Mouse (Mus musculus) limb, embryonic 14.5 days (tissue): ENCODE measurements around the gene Klhl34. TPM values are rescaled to one million over a fixed set of nuclear protein-coding genes. Genes with fewer than 3 reads are reported as not detected.

Experiments used
- ATAC-seq: fragments of 200-750 bp; cut with Nextera tagmentation; 2 replicates; pipeline ENCODE4 v1.8.0; 2017; ENCODE audit warnings: low read depth, moderate number of reproducible peaks, moderate TSS enrichment; ENCODE audit not compliant: low FRiP score
- DNase-seq: peaks from one replicate; pipeline ENCODE4 v3.0.0-alpha.2; 2015; ENCODE audit warnings: low spot score
- H3K27ac ChIP-seq: fragments of 300-500 bp; sonication (generic); replicated peaks from 2 replicates; pipeline ENCODE4 v1.5.1; 2014; ENCODE audit warnings: low read depth, mild to moderate bottlenecking, low read length, moderate library complexity, mixed read lengths
- H3K27me3 ChIP-seq: fragments of 300-500 bp; sonication (generic); 2 replicates; pipeline ENCODE4 v1.6.1; 2014; ENCODE audit warnings: low read length, mixed read lengths; ENCODE audit not compliant: control insufficient read depth, insufficient read depth
- H3K36me3 ChIP-seq: fragments of 300-500 bp; sonication (generic); 2 replicates; pipeline ENCODE4 v1.6.1; 2014; ENCODE audit warnings: mild to moderate bottlenecking, low read length, moderate library complexity, mixed read lengths; ENCODE audit not compliant: control insufficient read depth, insufficient read depth
- H3K4me1 ChIP-seq: fragments of 300-500 bp; sonication (generic); 2 replicates; pipeline ENCODE4 v1.6.1; 2014; ENCODE audit warnings: antibody characterized with exemption, low read length, mixed read lengths; ENCODE audit not compliant: control insufficient read depth, insufficient read depth
- H3K4me2 ChIP-seq: fragments of 300-500 bp; sonication (generic); replicated peaks from 2 replicates; pipeline ENCODE4 v1.6.1; 2014; ENCODE audit warnings: low read depth, mild to moderate bottlenecking, low read length, moderate library complexity; ENCODE audit not compliant: severe bottlenecking
- H3K4me3 ChIP-seq: fragments of 300-500 bp; sonication (generic); replicated peaks from 2 replicates; pipeline ENCODE4 v1.5.1; 2014; ENCODE audit warnings: low read length
- H3K9ac ChIP-seq: fragments of 300-500 bp; sonication (generic); 2 replicates; pipeline ENCODE4 v1.6.1; 2014; ENCODE audit warnings: mild to moderate bottlenecking, low read depth, low read length, moderate library complexity; ENCODE audit not compliant: severe bottlenecking
- H3K9me3 ChIP-seq: fragments of 300-500 bp; sonication (generic); 2 replicates; pipeline ENCODE4 v1.6.1; 2016; ENCODE audit warnings: low read length; ENCODE audit not compliant: control insufficient read depth
- POLR2A ChIP-seq: fragments of 200-500 bp; IDR thresholded peaks from 2 replicates; pipeline ENCODE4 v1.8.0; 2012; ENCODE audit warnings: inconsistent platforms, mild to moderate bottlenecking, moderate library complexity, borderline replicate concordance; ENCODE audit not compliant: insufficient read depth, insufficient read length; ENCODE audit errors: extremely low read depth
- WGBS: fragments of 180-500 bp; shearing (Covaris S2); extraction: QIAGEN DNeasy Blood & Tissue Kit; methylation state at CpG from one replicate; pipeline ENCODE4 v1.1.7; 2014; 5-methylcytosine and 5-hydroxymethylcytosine counted together
- polyA plus RNA-seq, 2 experiments: library from polyadenylated mRNA; depleted of rRNA in 1 of 2; stranded (reverse) in 1 of 2; unstranded in 1 of 2; fragments of >200 nt; fragmentation: Nextera tagmentation in 1 of 2; extraction: Ambion mirVana in 1 of 2; gene quantifications; 2 replicates each; pipeline versions ENCODE4 v1.2.1 to v1.2.3; 2012 to 2014

Gene Klhl34
- polyA plus RNA-seq, 2 experiments = 0.06 to 0.70 TPM

- no peak for TF ChIP-seq POLR2A
- Histone ChIP-seq H3K4me3 (no peak overlapping the region), H3K4me1 (no peaks in the 10 kb centered on the region), H3K27ac (no peak overlapping the region), H3K9ac (no peak overlapping the region), H3K36me3 (no peaks in the 10 kb centered on the region), H3K9me3 (no peaks in the 10 kb centered on the region), H3K27me3 (no peaks in the 10 kb centered on the region), H3K4me2 (no peak overlapping the region)
- DNase-seq (no peak), ATAC-seq (no peak)
- WGBS = 81% methylated on average over 4 of the region's 4 CpGs
Measured at GRCm38 (mm10) chrX:157829983-157830382, 11.7 kb downstream of the Klhl34 start.

Other genes with a start within 250 kb of the Klhl34 start
- gene Yy2, start 249.4 kb upstream of the Klhl34 start, polyA plus RNA-seq (2012; rRNA removed) = 2.9 TPM in 1 of 2 replicates, not detected in the other
- 3.4 and 3.6 TPM in 2 replicates for gene Yy2, start 249.4 kb upstream of the Klhl34 start, polyA plus RNA-seq (2014; fragmentation: Nextera tagmentation; extraction: Ambion mirVana)
- gene Mbtps2, start 219.7 kb upstream of the Klhl34 start, polyA plus RNA-seq (2012; rRNA removed) = 28.5 and 40.2 TPM in 2 replicates
- gene Mbtps2, start 219.7 kb upstream of the Klhl34 start, polyA plus RNA-seq (2014; fragmentation: Nextera tagmentation; extraction: Ambion mirVana) = 18.7 and 22.1 TPM in 2 replicates
- 19.7 and 29.7 TPM in 2 replicates for gene Smpx, start 119.5 kb upstream of the Klhl34 start, polyA plus RNA-seq (2012; rRNA removed)
- 32.4 and 44.8 TPM in 2 replicates for gene Smpx, start 119.5 kb upstream of the Klhl34 start, polyA plus RNA-seq (2014; fragmentation: Nextera tagmentation; extraction: Ambion mirVana)
- 2.6 and 2.9 TPM in 2 replicates for gene Cnksr2, start 224.9 kb downstream of the Klhl34 start, polyA plus RNA-seq (2012; rRNA removed)
- 2.6 and 3.5 TPM in 2 replicates for gene Cnksr2, start 224.9 kb downstream of the Klhl34 start, polyA plus RNA-seq (2014; fragmentation: Nextera tagmentation; extraction: Ambion mirVana)